Mouse (Mus musculus) cerebellum, adult 2 months (tissue): ENCODE results near the gene Enox1.

Experiments used
- CTCF ChIP-seq: fragments of 200-500 bp; IDR thresholded peaks from 2 replicates; pipeline ENCODE4 v1.5.1; 2011; ENCODE audit warnings: low read depth, mild to moderate bottlenecking, control low read depth, low read length, moderate library complexity, borderline replicate concordance; ENCODE audit not compliant: insufficient read depth
- POLR2A ChIP-seq: fragments of 200-500 bp; IDR thresholded peaks from 2 replicates; pipeline ENCODE4 v1.6.1; 2011; ENCODE audit warnings: low read length, control low read depth, borderline replicate concordance; ENCODE audit not compliant: insufficient read depth

DNA sequence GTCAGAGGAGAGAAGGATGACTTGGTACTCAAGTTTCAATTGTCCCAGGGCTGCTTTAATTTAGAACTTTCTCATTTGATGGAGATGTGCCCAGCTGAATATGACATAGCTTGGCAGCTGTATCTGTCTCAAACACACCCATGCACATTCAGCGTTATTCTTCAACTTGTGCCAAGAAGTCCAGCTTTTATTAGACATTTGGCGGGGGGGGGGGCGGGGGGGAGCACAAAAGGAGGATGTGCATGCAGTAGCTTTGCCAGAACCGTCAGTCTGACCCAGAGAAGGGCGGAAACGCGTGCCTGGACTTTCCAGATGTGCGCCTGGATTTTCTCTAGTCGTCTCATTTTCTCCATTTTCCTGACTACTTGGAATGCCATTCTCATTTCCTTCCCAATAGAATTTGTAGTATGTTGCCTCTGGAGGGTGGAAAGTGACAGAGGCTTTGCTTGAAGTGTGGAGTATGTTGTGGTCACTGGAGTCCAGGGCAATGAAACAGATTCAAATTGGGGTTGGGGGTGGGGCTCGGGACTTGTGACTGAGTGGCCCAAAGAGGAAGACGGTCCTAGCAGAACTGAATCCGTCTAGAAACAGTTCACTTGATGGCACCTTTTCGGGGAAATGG, 24.3 kb downstream of the Enox1 start:
- no peak for TF ChIP-seq CTCF
- TF ChIP-seq POLR2A = no peak
